Mouse (Mus musculus) natural killer cell, adult 2 months (primary cell): ENCODE data around the gene Tacc2.
A peak's percentile ranks its signal among the peaks of the same experiment; 100 is the strongest.
"Not testable (repeated sequence)": the region's sequence is repeated elsewhere in the genome, so short reads cannot be mapped to it uniquely, and the experiment has no call there.

ENCODE experiments used
- DNase-seq, 2 experiments: peaks; one replicate each; pipeline ENCODE4 v3.0.0; 2022; ENCODE audit warnings: low spot score in 2 of 2

The Tacc2 gene

DNA sequence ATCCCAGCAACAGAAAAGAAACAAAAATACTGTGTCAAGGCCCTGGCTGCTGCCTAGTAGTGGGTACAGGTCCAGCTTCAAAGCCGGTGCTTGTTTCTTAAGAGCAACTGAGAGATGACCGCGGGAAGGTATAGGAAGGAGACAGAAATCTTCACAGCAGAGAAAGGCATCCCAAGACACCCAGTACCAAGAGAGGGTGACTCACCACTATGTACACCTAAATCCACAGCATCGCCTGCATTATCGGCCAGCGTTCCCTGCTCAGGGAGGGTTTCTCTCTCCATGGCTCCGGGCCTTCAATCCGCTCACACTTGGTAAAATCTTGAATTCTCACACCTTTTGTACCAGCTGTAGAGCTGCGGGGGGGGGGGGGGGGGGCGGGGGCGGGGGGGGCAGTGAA lies 4.4 kb upstream of the Tacc2 start, which contains the start of gene Nsmce4a:
Gene Nsmce4a, minus strand, starts transcription at position 298 of the 400 bp plus-strand sequence.
- no peak for DNase-seq

DNA sequence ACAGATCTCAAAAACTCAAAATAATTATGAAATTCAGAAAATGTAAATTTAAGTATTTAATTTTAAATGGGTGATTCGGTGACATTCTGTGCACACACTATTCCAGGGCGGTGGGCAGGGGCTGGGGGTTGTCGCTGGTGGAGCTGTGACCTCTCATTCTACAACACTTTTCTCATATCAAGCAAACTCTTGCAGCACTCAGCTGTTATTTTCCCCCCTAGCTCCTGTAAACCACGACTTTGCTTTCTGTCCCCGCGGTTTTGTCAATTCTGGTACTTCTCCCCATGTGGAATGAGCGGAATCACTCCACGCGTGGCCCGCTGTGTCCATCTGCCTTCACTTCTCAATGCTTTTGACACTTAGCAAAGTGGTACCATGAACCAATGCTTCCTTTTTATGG lies 3.5 kb upstream of the Tacc2 start:
- DNase-seq, result no peak

DNA sequence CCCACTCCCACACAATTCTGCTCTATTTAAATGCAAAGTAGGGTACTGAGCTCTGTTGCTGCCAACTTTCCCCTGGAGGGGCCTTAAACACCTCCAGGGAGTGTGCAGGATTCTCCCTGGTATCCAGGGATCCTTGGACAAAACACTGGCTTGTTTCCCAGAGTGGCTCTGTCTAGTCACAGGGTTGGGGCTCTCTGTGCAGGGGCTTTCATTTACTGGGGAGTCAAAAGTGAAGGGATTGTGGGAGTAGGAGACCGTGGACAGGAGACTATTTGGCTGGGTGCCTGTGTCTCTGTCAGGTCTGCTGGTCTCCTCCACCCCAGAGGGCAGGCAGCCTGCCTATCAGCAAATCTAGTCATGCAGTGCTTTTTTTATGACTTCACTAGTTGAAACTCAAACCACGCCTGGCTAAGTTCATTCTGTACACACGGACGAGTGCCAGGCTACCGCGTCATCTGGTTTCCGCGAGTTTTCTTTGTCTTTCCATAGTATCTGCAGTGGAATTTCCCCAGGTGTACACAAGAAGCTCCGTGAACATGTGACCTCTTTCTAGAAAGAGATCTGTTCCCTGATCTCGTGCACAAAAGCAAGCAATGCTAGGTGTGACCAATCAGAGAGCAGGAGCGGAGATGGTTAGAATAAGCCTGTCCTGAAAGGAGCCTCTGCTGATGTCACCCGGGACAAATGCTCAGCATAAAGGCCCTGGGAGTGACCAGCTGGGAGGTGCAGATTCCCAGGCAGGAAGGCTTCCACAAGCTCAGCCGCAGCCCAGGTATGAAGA lies 2.8 kb upstream of the Tacc2 start:
- no peak for DNase-seq

DNA sequence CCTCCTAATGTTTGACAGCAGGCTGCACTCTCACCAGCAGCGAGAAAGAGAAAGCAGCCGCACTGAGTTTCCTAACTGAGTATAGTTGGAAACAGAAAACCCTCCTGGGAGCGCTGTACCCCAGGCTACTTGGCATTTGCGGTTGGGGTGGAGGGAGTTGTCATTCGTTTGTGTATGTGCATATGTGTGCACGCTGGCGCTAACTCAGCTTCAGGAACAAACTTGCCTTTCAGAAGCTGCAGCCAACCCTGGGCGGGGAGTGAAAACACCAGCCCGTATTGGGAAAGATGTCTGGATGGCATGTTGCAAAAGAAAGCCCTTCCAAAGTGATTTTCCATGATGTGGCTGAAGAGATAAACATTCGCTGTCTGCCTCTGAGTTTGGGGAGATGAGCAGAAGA lies 257 bp upstream of the Tacc2 start:
- no peak for DNase-seq

DNA sequence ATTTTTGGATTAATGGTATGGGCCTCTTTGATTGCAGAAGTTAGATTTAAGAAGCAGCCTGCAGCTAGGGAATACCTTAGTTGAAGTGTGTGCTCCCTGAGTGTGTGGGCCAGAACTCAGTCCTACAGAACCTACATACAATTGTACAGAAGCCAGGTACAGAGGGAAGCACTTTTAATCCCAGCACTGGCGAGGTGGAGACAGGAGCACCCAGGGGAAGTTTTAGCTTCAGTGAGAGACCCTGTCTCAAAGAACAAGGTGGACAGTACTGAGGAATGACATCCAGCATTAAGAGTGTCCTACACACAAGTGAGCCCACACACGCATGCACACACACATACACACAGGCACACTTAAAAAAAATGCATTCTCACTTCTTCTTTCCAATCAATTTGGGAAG lies 828 bp downstream of the Tacc2 start:
- DNase-seq, result no peak

DNA sequence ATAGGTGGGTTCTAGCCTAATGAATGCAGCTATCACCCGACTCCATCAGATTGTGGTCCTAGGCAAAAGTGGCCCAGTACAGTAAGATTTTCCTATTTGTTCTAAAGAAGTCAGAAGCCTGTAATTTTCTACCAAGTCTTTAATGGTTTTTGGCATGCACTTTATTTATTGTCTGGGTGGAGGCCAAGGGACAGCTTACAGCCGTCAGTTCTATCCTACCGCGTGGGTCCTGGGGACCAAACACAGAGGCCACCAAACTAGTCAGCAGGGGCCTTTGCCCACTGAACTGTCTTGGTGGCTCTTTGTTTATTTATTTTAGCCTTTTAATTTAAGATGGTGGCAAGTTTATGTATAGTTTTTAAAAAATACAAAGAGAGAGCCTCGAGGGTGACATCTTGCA lies 1.4 kb downstream of the Tacc2 start:
- DNase-seq, result no peak

DNA sequence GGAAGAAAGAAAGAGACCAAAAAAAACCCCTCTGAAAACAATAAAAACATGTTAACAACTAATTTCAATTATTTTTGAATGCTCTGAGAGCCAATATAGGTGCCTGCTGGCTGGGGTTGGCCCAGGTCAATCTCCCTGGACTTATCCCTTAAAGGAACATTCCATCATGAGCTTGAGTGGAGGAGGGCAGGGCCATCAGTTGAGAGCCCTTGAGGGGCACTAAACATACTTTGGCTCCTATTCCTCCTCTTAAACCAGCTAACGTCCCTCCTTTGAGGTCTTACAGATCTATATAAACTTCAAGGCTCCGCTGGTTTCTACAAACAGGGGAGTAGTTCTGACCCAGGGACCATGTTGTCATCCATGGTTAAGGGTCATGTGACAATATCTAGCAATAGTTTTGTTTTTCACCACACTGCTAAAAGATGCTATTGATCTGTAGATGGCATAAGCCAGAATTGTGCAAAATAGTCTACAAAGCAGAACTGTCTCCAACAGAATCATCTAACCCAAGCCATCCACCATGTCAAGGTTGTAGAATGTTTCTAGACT lies 9.4 kb downstream of the Tacc2 start:
- DNase-seq, result no peak

DNA sequence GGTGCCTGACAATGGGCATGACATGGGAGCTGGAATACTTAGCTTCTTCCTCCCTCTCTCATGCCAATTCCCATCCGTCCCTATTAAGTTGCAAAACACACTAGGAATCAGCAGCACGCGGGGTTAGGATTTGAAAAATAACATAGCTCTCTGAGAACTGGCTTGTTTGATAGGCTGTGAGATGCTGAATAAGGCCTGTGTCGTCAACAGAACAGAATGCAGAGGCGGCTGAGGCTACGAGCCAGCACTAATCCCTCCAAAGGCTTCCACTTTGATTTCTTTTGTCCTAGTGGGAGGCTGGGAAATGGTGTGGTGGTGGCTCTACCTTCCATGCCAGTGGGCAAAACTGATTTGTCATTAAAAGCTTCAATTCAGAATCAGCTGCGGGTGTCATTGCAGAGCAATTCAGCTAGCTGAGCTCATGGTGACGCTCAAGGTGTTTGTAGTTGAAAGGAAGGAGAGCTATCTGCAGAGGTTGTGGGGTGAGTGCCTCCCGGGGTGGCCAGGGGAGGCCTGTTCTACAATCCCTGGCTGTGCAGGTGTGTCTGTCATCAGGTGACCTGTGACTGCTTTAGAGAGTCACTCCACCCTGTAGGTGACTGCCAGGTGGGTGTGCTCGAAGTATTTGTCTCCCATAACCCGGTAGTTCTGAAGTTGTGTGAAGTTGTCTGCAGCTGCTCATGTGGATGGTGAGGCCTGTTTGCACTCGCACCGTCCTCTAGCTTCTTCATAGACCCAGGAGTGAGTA lies 13.0 kb downstream of the Tacc2 start:
- no peak for DNase-seq

DNA sequence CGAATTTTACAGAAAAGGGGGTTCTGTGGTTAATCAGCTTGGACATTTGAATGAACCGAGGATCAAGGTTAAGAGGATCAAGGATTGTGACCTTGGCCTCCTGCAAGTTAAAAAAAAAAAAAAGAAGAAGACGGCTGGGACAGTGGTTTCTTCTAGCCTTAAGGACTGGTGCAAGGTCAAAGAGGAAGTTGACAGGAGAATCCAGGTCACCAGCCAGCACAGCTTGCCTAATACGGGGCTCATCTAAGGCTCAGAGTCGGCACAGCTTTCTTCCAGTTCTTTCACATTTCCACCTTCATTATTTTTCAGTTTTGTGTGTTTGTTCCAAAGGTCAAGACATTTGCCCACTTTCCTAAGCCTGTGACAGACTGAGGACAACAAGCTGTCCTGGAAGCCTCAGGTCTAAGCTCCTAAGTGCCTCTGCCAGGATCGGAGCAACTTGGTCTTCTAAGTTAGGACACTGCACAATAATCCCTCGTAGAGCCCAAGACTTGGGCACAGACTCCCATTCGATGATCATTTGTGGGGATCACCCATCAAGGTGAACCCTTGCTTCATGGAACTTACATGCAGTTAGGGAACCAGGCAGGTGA lies 13.7 kb downstream of the Tacc2 start:
- DNase-seq, result no peak

DNA sequence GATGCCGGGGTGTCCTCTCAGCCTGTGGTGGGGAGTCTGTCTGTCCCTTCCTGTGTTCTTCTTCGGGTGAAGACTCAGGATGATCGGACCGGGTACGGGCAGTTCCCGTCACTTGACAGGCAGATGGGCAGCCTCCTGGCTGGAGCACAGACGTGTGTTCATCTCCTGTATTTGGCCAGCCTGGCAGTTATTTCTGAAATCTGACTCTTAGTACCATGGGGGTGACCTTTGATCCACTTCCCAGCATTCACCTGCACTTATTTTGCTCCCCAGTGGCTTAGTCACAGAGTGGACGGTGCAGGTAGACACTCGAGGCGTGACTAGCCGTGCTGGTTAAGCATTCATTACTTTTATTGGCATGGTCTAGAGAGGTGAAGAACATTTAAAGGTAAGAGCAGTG lies 15.7 kb downstream of the Tacc2 start:
- not testable (repeated sequence) for DNase-seq

DNA sequence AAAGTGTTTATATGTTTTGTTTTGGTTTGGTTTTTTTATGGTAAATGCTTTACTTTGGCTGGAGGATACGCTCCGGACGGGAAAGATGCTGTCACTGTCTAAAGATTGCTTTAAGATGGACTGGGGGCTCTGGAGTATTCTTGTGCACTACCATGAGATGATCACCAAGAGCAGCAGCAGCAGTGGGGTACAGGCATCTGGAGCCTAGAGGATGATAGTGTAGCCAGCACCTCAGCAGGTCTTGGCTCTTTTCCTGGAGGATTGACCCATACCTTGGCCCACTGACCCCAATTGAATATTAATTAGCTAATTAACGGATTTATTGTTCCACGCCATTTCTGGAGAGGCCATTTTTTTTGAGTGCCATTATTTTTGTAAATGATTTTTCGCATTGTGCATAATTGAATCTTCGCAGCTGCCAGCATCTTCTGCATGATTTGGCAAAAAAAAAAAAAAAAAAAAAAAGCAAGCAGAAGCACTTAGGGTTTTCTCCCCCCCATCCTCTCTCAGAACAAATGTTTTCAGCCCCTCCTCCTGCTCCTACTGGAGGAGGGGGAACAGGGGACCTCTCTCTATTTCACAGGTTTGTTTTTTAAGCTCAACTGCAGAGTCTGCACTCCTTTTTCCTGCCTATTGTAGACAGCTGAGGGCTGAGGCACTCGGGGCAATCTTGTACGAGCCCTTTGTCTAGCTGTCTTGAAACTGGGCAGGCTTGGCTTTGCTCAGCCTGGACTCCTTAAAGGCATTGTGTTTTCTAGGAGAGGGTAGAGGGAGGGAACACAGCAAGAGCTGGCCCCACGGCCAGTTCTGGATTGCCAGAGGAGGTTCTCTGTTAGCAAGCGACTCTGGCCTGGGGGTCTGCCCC lies 16.4 kb downstream of the Tacc2 start:
- DNase-seq, result not testable (repeated sequence)

DNA sequence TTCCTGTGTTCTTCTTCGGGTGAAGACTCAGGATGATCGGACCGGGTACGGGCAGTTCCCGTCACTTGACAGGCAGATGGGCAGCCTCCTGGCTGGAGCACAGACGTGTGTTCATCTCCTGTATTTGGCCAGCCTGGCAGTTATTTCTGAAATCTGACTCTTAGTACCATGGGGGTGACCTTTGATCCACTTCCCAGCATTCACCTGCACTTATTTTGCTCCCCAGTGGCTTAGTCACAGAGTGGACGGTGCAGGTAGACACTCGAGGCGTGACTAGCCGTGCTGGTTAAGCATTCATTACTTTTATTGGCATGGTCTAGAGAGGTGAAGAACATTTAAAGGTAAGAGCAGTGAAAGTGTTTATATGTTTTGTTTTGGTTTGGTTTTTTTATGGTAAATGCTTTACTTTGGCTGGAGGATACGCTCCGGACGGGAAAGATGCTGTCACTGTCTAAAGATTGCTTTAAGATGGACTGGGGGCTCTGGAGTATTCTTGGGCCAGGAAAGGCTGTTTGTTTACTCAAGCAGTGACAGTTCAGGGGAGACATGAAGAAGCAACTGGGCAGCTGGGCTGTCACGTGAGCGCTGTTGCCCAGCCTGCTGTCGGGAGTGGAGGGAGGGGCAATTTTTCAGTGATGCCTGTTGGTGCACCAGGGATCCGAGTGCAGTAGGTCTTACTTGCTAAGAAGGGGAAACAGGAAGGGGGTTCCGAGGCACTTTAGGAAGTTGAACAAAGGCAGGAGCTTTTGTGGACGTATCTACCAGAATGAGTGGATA lies 19.0 kb downstream of the Tacc2 start:
- not testable (repeated sequence) for DNase-seq

DNA sequence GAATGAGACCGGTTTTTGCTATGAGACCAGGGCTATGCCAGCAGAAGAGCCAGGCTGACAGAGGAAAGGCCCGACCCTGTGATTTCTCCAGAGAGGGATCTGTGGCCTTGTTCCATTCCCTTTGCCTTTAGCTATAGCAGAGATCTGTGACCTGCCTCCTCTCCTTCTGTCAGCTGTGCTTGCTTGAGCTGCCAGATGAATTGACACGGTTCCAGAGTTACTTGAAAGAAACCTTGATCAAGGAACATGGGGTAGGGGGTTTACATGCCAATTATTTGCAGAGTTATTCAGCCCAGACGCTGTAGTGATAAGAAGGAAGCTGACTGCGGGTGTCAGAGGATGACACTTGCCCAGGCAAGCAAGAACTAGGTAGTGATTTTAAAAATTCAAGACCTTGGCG lies 20.3 kb downstream of the Tacc2 start:
- DNase-seq, result no peak

DNA sequence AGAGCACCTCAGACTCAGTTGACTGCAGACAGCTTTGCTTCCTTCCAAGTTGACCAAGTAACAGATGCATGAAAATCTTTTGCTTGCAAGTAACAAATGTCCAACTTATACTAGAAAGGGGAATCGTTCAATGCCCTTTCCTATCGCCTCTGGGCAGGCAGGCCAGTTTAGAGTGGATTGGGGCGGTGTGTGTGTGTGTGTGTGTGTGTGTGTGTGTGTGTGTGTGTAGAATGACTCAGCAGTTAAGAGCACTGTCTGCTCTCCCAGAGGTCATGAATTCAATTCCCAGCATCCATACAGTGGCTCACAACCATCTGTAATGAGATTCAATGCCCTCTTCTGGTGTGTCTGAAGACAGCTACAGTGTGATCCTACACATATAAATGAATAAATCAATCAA lies 22.8 kb downstream of the Tacc2 start:
- no peak for DNase-seq

DNA sequence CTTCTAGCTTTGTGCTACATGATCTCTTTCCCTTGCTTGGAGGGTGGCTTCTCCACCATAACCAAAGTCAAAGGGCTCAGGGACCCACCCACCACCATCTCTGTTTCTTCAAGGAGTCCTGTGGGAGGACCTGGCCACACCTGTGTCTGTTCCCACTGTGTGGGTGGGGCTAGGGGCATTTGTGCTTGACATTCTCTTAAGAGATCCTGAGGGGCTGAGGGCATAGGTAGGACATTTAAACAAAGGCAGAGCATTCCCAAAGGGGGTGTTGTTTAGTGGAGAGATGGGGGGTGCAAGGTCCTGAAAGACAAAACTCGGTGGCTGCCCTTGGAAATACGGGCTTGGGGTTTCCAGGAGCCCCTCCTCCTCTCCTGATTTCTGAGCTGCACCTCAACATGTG lies 23.3 kb downstream of the Tacc2 start:
- DNase-seq, result no peak

DNA sequence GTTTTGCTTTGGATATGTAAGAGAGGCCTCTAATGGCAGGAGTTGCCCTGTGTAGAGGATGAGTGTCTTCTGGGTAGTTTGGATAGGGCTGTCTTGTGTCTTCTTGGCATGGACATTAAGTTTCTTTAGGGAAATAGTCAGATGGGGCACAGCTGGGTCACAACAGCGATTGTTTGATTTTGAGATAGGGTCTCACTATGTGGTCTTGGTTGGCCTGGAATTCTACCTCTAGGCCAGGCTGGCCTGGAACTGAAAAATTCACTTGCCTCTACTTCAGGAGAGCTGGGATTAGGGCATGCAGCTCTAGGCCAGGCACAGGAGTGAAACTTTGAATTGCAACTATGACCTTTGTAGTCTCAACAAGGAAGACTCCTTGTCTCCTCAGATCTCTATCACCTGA lies 25.6 kb downstream of the Tacc2 start:
- DNase-seq, result no peak

DNA sequence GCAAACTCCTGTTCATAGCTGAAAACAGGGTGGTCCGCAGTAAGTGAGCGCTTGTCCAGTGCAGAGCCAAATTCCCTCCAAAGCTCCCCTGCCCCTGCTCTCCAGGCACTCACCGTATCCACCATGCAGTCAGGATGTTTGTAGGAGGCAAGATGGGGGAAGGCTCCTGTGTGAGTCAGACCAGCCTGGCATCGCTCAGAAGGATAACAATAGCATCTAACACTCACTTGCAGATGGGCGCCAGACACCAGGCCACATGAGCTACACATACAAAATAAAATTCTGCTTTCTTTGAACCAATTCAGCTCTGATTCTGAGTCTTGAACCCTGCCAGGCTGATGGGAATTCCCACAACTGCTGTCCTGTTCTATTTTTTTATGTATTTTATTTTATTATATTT lies 26.3 kb downstream of the Tacc2 start:
- DNase-seq, result no peak

DNA sequence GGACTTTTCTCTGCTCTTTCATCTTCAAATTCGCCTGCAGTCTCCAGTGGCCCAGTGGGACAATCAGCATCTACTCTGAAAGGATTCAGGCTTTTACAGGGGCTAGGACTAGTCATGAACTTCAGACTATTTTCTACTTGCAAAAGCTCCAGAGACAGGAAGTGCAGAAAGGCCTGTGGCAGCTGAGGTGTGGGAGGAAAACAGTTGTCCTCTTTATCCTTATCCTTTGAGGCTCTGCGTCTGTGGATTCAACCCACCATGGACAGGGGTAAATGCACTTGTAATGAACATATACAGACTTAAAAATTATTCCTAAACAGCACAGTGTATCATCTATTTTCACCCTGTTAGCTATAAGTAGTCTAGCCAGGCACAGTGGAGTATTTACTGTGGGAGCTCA lies 27.2 kb downstream of the Tacc2 start:
- no peak for DNase-seq

DNA sequence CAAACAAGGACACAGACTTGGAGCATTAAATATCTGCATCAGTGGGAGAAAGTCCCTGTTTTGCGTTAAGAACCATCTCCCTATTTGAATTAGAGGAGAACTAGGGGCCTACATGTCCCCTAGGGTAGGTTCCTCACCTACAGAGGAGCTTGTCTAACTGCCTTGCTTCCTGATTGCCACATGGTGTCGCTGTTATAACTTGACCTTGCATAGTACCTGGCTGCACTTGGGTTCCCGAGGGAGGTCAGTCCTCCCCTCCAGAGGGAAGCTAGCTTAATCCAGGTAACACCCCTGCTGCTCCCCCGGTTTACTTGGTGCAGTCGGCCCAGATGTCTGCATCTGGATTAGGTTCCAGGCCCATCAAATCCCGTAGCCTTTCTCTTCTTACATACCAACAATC lies 27.9 kb downstream of the Tacc2 start:
- peak in 1 of 2 experiments; percentile 6 for DNase-seq

DNA sequence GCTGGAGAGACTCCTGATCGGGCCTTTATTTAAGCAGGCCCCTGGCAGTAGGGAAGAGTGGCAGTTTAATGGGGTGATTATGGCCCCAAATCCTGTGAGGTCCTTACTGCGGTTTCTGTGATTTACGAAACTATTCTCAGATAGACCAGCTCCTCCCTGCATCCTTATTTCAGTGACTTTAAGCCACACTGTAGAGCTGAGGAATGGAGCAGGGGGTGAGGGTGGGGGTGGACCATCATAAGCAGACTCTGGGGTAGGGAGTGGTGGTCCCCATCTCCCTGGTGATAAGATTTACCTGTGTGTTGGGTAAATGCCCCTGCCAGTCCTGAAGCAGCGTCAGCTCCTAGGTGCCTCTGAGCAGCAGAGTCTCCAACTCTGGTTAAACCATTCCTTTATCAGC lies 29.7 kb downstream of the Tacc2 start:
- no peak for DNase-seq

DNA sequence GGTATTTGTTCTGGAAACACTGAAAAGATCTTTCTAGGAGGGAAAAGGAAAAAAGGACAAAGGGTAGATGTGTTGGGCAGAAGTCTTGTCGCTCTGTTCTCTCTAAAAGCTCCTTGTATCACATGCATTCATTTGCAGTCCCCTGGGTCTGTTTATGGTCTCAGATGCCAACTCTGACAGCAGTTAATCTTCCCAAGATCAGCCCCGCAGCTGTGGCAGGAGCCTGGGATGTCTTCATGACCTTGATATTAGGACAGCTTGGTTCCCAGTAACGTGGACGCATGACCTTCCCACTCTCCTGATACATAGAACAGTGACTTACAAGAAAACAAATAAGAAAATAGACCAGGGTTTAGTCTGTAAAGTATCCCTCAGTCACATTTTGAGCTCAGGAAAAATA lies 36.7 kb downstream of the Tacc2 start:
- no peak for DNase-seq
